Mouse (Mus musculus): ENCODE measurements at regions not wholly inside any gene's neighbourhood (a gene's known extent, or its start where the extent isn't known, plus 50 kb on each side); places are given as distances from the start of the nearest gene placed in this dataset.
A peak's percentile ranks its signal among the peaks of the same experiment; 100 is the strongest.

DNA sequence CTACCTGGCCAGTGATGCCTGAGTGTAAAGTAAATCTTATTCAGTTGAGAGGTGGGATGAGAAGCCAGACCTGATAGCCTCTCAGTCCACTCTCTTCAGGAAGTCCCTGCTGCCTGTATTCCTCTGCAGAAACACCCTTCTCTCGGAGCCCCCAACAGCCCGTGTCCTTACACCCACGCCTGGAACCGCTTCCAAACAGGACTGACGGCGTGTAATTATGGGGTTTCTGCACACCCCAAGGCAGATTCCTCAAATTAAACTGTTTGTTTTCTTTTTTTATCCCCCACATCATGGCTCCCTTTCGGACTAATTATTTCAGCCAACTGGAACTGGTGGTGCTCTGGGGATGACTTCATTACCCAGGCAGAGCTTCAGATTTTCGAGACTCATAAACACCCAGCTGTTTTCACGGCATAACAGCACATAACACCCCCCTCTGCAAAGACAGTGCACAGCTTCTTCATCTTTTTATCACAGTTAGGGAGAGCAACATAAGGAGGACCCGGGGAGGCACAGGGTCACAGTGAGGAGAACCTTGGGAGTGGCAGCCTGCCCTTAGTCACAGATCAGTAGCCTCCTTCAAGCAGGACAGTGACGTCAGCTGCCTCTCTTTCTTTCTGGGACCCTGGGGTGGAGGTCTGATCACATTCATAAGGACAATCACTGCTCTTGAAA is 117.1 kb downstream of the Dll1 start:
- Histone ChIP-seq H3K27me3 (replicated peaks) (no peaks in the 10 kb centered on the region), H3K79me2 (replicated peaks; ENCODE audit: control insufficient read depth, extremely low read depth, insufficient read depth, poor library complexity, severe bottlenecking) (no peaks in the 10 kb centered on the region), H3K36me3 (replicated peaks in 1 of 2; ENCODE audit: control insufficient read depth in 1 of 2, insufficient read depth in 1 of 2, low read length in 1 of 2) (no peaks in the 10 kb centered on the region), H3K4me3 (replicated peaks in 1 of 3; ENCODE audit: low read depth in 2 of 3, low read length in 2 of 3, poor library complexity in 1 of 3) (no peak overlapping the region), H3K4me2 (ENCODE audit: insufficient read depth, low read depth, poor library complexity, severe bottlenecking) (0 out of 2 replicates have a peak overlapping the region, but pooled peaks have one; percentile 7), H3K9me3 (replicated peaks; ENCODE audit: low read length) (no peaks in the 10 kb centered on the region), H3K27ac (ENCODE audit: insufficient read depth, low read depth) (no peak overlapping the region), H3K4me1 (ENCODE audit: control insufficient read depth in 1 of 2, insufficient read depth in 2 of 2) (peaks cover 6 to 15% of the 10 kb centered on the region in 2 experiments), H3K9ac (ENCODE audit: insufficient read depth, low read depth) (no peak overlapping the region)
- dilution Hi-C loops (cut with MboI; ENCODE audit: extremely low pct_ligation_motif_present, extremely low pct_unique_long_range_greater_than_20kb, low sequenced_read_pairs): no loop called here
- DNase-seq (ENCODE audit: extremely low read depth): no peak
- in situ Hi-C loops (cut with MboI; ENCODE audit: low pct_ligation_motif_present, low pct_unique_long_range_greater_than_20kb, low sequenced_read_pairs): no loop called here
- no peak for TF ChIP-seq ZKSCAN1 (IDR thresholded peaks at IDR 0.05; ENCODE audit: borderline replicate concordance, low read depth, low read length)
- TF ChIP-seq MEF2A (IDR thresholded peaks at IDR 0.05; ENCODE audit: borderline replicate concordance, low read depth, low read length): no peak

DNA sequence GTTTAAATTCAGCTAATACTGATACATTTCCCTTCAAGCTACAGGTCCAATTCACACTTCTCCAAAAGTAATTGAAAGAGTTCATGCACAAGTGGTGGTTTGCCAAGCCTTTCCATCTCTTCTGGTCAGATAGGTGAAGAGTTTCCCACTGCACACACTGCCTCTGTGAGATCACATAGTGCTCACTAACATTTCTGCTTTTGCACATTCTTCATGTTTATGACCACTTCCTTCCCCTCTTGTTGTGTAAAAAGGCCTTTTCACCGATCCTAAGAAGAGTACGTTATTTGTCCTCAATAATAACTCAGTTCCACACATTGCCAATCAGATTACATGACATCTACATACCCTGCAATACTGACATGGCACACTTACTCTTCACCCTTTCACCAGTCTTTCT is 120.8 kb downstream of the Dll1 start:
- Histone ChIP-seq H3K9me3 (replicated peaks; ENCODE audit: low read length) (no peaks in the 10 kb centered on the region), H3K36me3 (replicated peaks in 1 of 2; ENCODE audit: control insufficient read depth in 1 of 2, insufficient read depth in 1 of 2, low read length in 1 of 2) (no peaks in the 10 kb centered on the region), H3K27ac (ENCODE audit: insufficient read depth, low read depth) (no peak overlapping the region), H3K4me1 (ENCODE audit: control insufficient read depth in 1 of 2, insufficient read depth in 2 of 2) (peaks cover 6 to 15% of the 10 kb centered on the region in 2 experiments), H3K4me3 (replicated peaks in 1 of 3; ENCODE audit: low read depth in 2 of 3, low read length in 2 of 3, poor library complexity in 1 of 3) (no peak overlapping the region), H3K27me3 (replicated peaks) (no peaks in the 10 kb centered on the region), H3K79me2 (replicated peaks; ENCODE audit: control insufficient read depth, extremely low read depth, insufficient read depth, poor library complexity, severe bottlenecking) (no peaks in the 10 kb centered on the region), H3K4me2 (ENCODE audit: insufficient read depth, low read depth, poor library complexity, severe bottlenecking) (no peak overlapping the region), H3K9ac (ENCODE audit: insufficient read depth, low read depth) (no peak overlapping the region)
- dilution Hi-C loops (cut with MboI; ENCODE audit: extremely low pct_ligation_motif_present, extremely low pct_unique_long_range_greater_than_20kb, low sequenced_read_pairs): no loop called here
- TF ChIP-seq NELFE (IDR thresholded peaks at IDR 0.05; ENCODE audit: low read depth, low read length): no peak
- no peak for TF ChIP-seq E2F4 (IDR thresholded peaks at IDR 0.05; ENCODE audit: insufficient replicate concordance, low read depth, low read length)
- TF ChIP-seq TBP (conservative IDR thresholded peaks at IDR 0.05; ENCODE audit: low read depth, low read length): no peak
- no peak for TF ChIP-seq POLR2AphosphoS2 (IDR thresholded peaks at IDR 0.05; ENCODE audit: low read depth, low read length)
- TF ChIP-seq GABPA (IDR thresholded peaks at IDR 0.05; ENCODE audit: insufficient replicate concordance, low read depth, low read length): no peak
- no peak for TF ChIP-seq MYC (IDR thresholded peaks at IDR 0.05; ENCODE audit: low read depth, low read length)
- TF ChIP-seq UBTF (IDR thresholded peaks at IDR 0.05; ENCODE audit: low read depth, low read length): no peak
- no peak for TF ChIP-seq ZNF384 (IDR thresholded peaks at IDR 0.05; ENCODE audit: low read depth, low read length)
- TF ChIP-seq USF1 (IDR thresholded peaks at IDR 0.05; ENCODE audit: low read depth, low read length): no peak
- no peak for TF ChIP-seq RAD21 (IDR thresholded peaks at IDR 0.05; ENCODE audit: low read depth, low read length)
- TF ChIP-seq TCF12 (IDR thresholded peaks at IDR 0.05; ENCODE audit: low read depth, low read length): no peak
- no peak for TF ChIP-seq MEF2A (IDR thresholded peaks at IDR 0.05; ENCODE audit: borderline replicate concordance, low read depth, low read length)
- no peak for TF ChIP-seq JUN (IDR thresholded peaks at IDR 0.05; ENCODE audit: insufficient read depth, low read depth, low read length)
- TF ChIP-seq KAT2A (IDR thresholded peaks at IDR 0.05; ENCODE audit: insufficient replicate concordance, low read length): no peak
- TF ChIP-seq CHD1 (IDR thresholded peaks at IDR 0.05; ENCODE audit: low read depth, low read length): no peak
- DNase-seq (ENCODE audit: extremely low read depth): no peak
- in situ Hi-C loops (cut with MboI; ENCODE audit: low pct_ligation_motif_present, low pct_unique_long_range_greater_than_20kb, low sequenced_read_pairs): no loop called here

All from CH12.LX (cell line).